Mouse (Mus musculus) testis, postnatal 10 days (tissue): Measurements from ENCODE around the gene Cuedc2.

Experiments used
- DNase-seq: peaks from one replicate; pipeline ENCODE4 v3.0.0; 2021; ENCODE audit warnings: low spot score

Cuedc2 gene

GRCm38 (mm10) chr19:46339287-46339971 is 927 bp upstream of the Cuedc2 start:
- peak; percentile 73 for DNase-seq

- DNase-seq = no peak
These were observed 412 bp upstream of the Cuedc2 start for GRCm38 (mm10) chr19:46338942-46339286.

- DNase-seq = no peak
These were observed 677 bp downstream of the Cuedc2 start for GRCm38 (mm10) chr19:46337719-46338330.

- no peak for DNase-seq
These were observed 4.6 kb downstream of the Cuedc2 start for GRCm38 (mm10) chr19:46333906-46334305.

GRCm38 (mm10) chr19:46332721-46333339 is 5.7 kb downstream of the Cuedc2 start:
- no peak for DNase-seq

GRCm38 (mm10) chr19:46331936-46332335 is 6.6 kb downstream of the Cuedc2 start:
- DNase-seq = no peak

- DNase-seq = no peak
These were observed 7.2 kb downstream of the Cuedc2 start for GRCm38 (mm10) chr19:46331326-46331725.

- DNase-seq = peak; percentile 45
These were observed 7.8 kb downstream of the Cuedc2 start for GRCm38 (mm10) chr19:46330696-46331095.

GRCm38 (mm10) chr19:46329951-46330350 is 8.6 kb downstream of the Cuedc2 start:
- peak; percentile 90 for DNase-seq

GRCm38 (mm10) chr19:46329031-46329641 is 9.4 kb downstream of the Cuedc2 start:
- DNase-seq = no peak

GRCm38 (mm10) chr19:46328081-46329030 is 10.1 kb downstream of the Cuedc2 start, which contains the start of gene Fbxl15:
Gene Fbxl15, plus strand, starts transcription at chr19:46328184.
- peak; percentile 93 for DNase-seq

- no peak for DNase-seq
These were observed 10.9 kb downstream of the Cuedc2 start for GRCm38 (mm10) chr19:46327531-46328064.

- DNase-seq = peak; percentile 76
These were observed 11.7 kb downstream of the Cuedc2 start, which contains the start of gene Psd for GRCm38 (mm10) chr19:46326756-46327305. Gene Psd, minus strand, starts transcription at chr19:46327156.

- peak; percentile 47 for DNase-seq
These were observed 12.3 kb downstream of the Cuedc2 start for GRCm38 (mm10) chr19:46326019-46326755.

GRCm38 (mm10) chr19:46324918-46325317 is 13.6 kb downstream of the Cuedc2 start:
- DNase-seq = no peak

- no peak for DNase-seq
These were observed 14.1 kb downstream of the Cuedc2 start for GRCm38 (mm10) chr19:46324366-46324765.

GRCm38 (mm10) chr19:46323716-46324115 is 14.8 kb downstream of the Cuedc2 start:
- DNase-seq = no peak

GRCm38 (mm10) chr19:46322996-46323572 is 15.4 kb downstream of the Cuedc2 start:
- no peak for DNase-seq

GRCm38 (mm10) chr19:46322144-46322995 is 16.1 kb downstream of the Cuedc2 start:
- DNase-seq = no peak
